Mouse (Mus musculus) gastrocnemius, postnatal 25 days (tissue): ENCODE results near the gene Commd9. TPM values are rescaled to one million over a fixed set of nuclear protein-coding genes. Genes with fewer than 3 reads are reported as not detected.

Experiments used
- DNase-seq: peaks from one replicate; pipeline ENCODE4 v3.0.0; 2022
- total RNA-seq, 2 experiments: library from RNA; stranded (reverse); gene quantifications; 1 replicate in 1 of 2; 2 replicates in 1 of 2; pipeline ENCODE4 v1.2.3; 2021

Gene Commd9
- total RNA-seq, 2 experiments from 2014 or later, result 31.9 to 32.0 TPM

- no peak for DNase-seq
These were observed 23.5 kb downstream of the Commd9 start for GRCm38 (mm10) chr2:101909326-101910080.

DNA sequence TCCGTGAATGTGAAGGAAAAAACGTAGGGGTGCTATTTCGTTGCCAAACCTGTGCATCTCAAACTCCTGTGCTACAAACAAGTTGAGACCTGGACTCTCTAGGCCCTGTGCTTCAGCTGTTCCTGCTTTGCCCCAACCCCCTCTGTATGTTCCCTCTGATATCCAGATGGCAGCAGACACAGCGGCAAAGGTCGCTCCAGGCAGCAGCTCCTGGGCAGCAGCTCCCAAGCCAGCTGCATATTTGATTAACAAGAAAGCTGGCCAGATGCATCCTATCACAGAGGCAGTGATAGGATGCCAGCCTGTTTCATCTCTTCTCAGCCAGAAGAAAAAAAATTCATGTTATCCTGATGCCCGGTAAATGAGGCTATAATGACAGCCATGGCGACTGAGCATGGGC is 32.5 kb downstream of the Commd9 start:
- DNase-seq, result no peak

- DNase-seq, result no peak
These were observed 34.1 kb downstream of the Commd9 start for GRCm38 (mm10) chr2:101920136-101920554.

GRCm38 (mm10) chr2:101922302-101922701 is 36.3 kb downstream of the Commd9 start:
- DNase-seq, result no peak

DNA sequence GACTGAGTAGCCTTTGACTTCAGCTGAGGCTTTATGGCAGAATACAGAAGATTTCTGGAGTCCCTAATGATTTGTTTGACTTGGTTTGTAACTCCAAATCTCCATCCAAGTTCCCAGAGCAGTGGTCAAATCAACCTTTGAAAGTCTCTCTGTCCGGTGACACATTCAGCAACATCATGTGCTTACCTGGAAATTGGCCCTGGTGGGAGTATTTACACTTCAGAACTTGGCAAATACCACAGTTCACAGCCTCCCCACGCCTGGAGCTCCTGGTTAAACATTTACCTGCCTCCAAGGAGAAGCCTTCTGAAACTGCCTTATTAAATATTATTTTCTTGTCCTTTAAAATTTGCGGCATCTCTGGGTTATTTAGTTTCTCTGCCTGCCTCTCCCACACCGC is 37.1 kb downstream of the Commd9 start:
- no peak for DNase-seq

GRCm38 (mm10) chr2:101925183-101925582 is 39.1 kb downstream of the Commd9 start:
- no peak for DNase-seq

DNA sequence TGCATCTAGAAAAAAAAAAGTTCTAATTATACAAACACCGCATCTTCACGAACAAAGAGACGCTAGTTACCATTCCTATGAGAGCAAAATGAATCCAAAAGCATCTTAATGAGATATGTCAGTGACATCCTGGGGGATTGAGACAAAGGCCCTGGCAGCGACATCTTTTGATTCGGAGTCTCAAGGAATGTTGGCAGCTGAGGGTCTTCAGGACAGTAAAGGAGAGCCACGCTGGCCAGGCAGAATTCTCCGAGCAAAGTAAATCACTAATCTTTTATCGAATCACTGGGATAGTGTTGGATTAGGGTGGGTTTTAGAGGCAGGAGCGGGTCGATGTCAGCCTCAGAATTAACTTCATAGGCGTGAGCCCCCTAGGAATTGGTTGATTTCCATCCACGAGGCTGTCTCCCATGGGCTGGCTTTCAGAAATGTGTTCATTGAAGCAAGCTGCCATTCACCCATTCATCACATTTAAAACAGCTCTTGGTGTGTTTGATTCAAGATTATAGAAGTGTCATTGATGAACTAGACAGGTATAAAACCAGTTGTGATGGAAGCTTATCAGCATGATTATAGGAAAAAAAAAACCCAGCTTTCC is 39.6 kb downstream of the Commd9 start:
- no peak for DNase-seq

DNA sequence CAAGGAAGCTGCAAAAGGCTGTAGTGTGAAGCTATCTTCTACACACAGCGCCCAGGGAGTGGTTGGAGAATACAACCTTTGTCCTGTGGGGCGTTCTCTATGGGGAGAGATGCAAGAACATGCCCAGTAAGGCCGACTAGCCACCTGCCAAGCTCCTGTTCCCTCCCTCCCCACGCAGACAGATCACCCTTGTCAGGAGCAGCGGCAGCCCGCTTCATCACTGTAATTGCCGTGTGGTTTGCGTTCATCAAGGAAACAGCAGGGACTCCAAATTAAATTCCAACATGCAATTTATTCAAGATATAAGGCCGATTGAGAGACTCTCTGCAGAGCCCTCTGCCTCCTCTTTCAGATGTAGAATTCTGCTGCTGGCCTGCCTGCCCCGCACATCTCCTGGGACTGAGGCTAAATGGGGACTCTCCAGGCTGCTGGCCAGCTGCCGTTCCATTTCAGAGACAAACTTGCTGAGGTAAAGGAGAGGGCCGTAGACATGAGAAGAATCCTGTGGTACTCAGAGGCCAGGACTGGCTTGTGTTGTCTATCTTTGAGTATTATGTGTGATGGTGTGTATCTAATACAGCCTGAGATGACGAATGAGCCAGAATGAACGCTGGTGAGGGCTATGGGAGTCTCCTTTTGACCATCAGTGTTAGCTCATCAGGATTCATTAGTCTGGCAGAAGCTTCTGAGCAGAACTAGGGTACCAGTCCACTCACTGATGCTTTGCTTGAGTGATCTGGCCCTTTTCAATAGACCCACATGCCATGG is 46.3 kb downstream of the Commd9 start:
- peak; percentile 17 for DNase-seq

- peak; percentile 40 for DNase-seq
These were observed 47.3 kb downstream of the Commd9 start for GRCm38 (mm10) chr2:101933301-101933700.

GRCm38 (mm10) chr2:101935006-101935405 is 49.0 kb downstream of the Commd9 start:
- DNase-seq, result no peak

- no peak for DNase-seq
These were observed 64.9 kb downstream of the Commd9 start for GRCm38 (mm10) chr2:101950716-101951520.

Other genes with a start within 250 kb of the Commd9 start
- under 1 TPM in 1 of 2 experiments, not detected in 1; 0.35 TPM for gene Rag1, start 236.7 kb upstream of the Commd9 start, total RNA-seq
- gene B230118H07Rik, start 236.7 kb upstream of the Commd9 start, total RNA-seq, result 10 to 100 TPM; 69.9 to 72.1 TPM
- 1 to 10 TPM; 7.8 to 8.6 TPM for gene Traf6, start 207.8 kb upstream of the Commd9 start, total RNA-seq
- gene Prr5l, start 3.2 kb upstream of the Commd9 start, total RNA-seq, result 1 to 10 TPM in 1 of 2 experiments, under 1 TPM in 1; 0.08 to 1.5 TPM